Mouse (Mus musculus): ENCODE measurements around the gene Tmigd3. TPM values are rescaled to one million over a fixed set of nuclear protein-coding genes. Genes with fewer than 3 reads are reported as not detected.

Tmigd3 gene
- polyA plus RNA-seq (2016; fragmentation: Nextera tagmentation; extraction: Ambion mirVana) = 0.42 TPM in 1 of 2 replicates, not detected in the other

GRCm38 (mm10) chr3:105870558-105870957 lies at the start of gene Tmigd3, which contains the start of gene Adora3:
Tmigd3 (plus strand) TSS chr3:105870903.
Adora3 (plus strand) TSS chr3:105870858.
- 95% methylated on average over 3 of the region's 3 CpGs for WGBS
- H3K4me2 ChIP-seq = peak within 1 kb of the TSS; percentile 41; the same call in 1 of the 2 replicates
- no peak for ATAC-seq (ENCODE audit: insufficient number of reproducible peaks, low FRiP score)

GRCm38 (mm10) chr3:105821504-105821903 lies 49.2 kb upstream of the Tmigd3 start:
- 83% methylated on average over 3 of the region's 3 CpGs for WGBS
- Histone ChIP-seq H3K9me3 (replicated peaks) (no peaks in the 10 kb centered on the region), H3K4me1 (replicated peaks) (peaks cover 40% of the 10 kb centered on the region), H3K36me3 (no peaks in the 10 kb centered on the region), H3K4me2 (no peak overlapping the region), H3K27me3 (replicated peaks) (peaks cover 57% of the 10 kb centered on the region), H3K9ac (no peak overlapping the region), H3K4me3 (no peak overlapping the region), H3K27ac (ENCODE audit: poor library complexity, severe bottlenecking) (no peak overlapping the region)
- no peak for ATAC-seq (ENCODE audit: insufficient number of reproducible peaks, low FRiP score)

More at GRCm38 (mm10) chr3:105870558-105870957, at the start of gene Tmigd3, which contains the start of gene Adora3:
- Histone ChIP-seq H3K9me3 (replicated peaks) (no peaks in the 10 kb centered on the region), H3K27ac (ENCODE audit: poor library complexity, severe bottlenecking) (no peak within 1 kb of the TSS), H3K36me3 (no peaks in the 10 kb centered on the region), H3K4me3 (no peak within 1 kb of the TSS), H3K27me3 (replicated peaks) (no peaks in the 10 kb centered on the region), H3K4me1 (replicated peaks) (peaks cover 28% of the 10 kb centered on the region), H3K9ac (no peak within 1 kb of the TSS)

GRCm38 (mm10) chr3:105823609-105824008 lies 47.1 kb upstream of the Tmigd3 start:
- no peaks in the 10 kb centered on the region for H3K36me3 ChIP-seq

GRCm38 (mm10) chr3:105824103-105824502 lies 46.6 kb upstream of the Tmigd3 start:
- H3K4me2 ChIP-seq = no peak overlapping the region
- ATAC-seq (ENCODE audit: insufficient number of reproducible peaks, low FRiP score) = 0 out of 2 replicates have a peak, but pooled peaks have one; percentile 50
- H3K4me3 ChIP-seq = no peak overlapping the region
- WGBS = 22% methylated on average over 5 of the region's 5 CpGs
- H3K9ac ChIP-seq = no peak overlapping the region
- no peaks in the 10 kb centered on the region for H3K36me3 ChIP-seq
- no peak overlapping the region for H3K27ac ChIP-seq (ENCODE audit: poor library complexity, severe bottlenecking)
- H3K9me3 ChIP-seq (replicated peaks) = no peaks in the 10 kb centered on the region
- H3K4me1 ChIP-seq (replicated peaks) = peaks cover 25% of the 10 kb centered on the region
- peaks cover 36% of the 10 kb centered on the region for H3K27me3 ChIP-seq (replicated peaks)

More at GRCm38 (mm10) chr3:105823609-105824008, 47.1 kb upstream of the Tmigd3 start:
- H3K27ac ChIP-seq (ENCODE audit: poor library complexity, severe bottlenecking) = no peak overlapping the region
- peaks cover 40% of the 10 kb centered on the region for H3K27me3 ChIP-seq (replicated peaks)
- ATAC-seq (ENCODE audit: insufficient number of reproducible peaks, low FRiP score) = no peak
- H3K9me3 ChIP-seq (replicated peaks) = no peaks in the 10 kb centered on the region
- H3K9ac ChIP-seq = no peak overlapping the region
- H3K4me2 ChIP-seq = no peak overlapping the region
- peaks cover 26% of the 10 kb centered on the region for H3K4me1 ChIP-seq (replicated peaks)
- no peak overlapping the region for H3K4me3 ChIP-seq

GRCm38 (mm10) chr3:105824704-105825103 lies 46.0 kb upstream of the Tmigd3 start:
- WGBS = 42% methylated on average over 2 of the region's 2 CpGs

GRCm38 (mm10) chr3:105825501-105826161 lies 45.1 kb upstream of the Tmigd3 start:
- ATAC-seq (ENCODE audit: insufficient number of reproducible peaks, low FRiP score) = peak; percentile 70
- Histone ChIP-seq H3K9me3 (replicated peaks) (no peaks in the 10 kb centered on the region), H3K4me2 (no peak overlapping the region), H3K4me1 (replicated peaks) (peaks cover 25% of the 10 kb centered on the region), H3K27me3 (replicated peaks) (peaks cover 22% of the 10 kb centered on the region), H3K4me3 (no peak overlapping the region), H3K27ac (ENCODE audit: poor library complexity, severe bottlenecking) (peak overlapping the region; percentile 8; the same call in 1 of the 2 replicates), H3K36me3 (no peaks in the 10 kb centered on the region), H3K9ac (no peak overlapping the region)
- 30% methylated on average over 7 of the region's 7 CpGs for WGBS

More at GRCm38 (mm10) chr3:105824704-105825103, 46.0 kb upstream of the Tmigd3 start:
- Histone ChIP-seq H3K27ac (ENCODE audit: poor library complexity, severe bottlenecking) (no peak overlapping the region), H3K4me1 (replicated peaks) (peaks cover 25% of the 10 kb centered on the region), H3K4me2 (no peak overlapping the region), H3K9ac (no peak overlapping the region), H3K4me3 (no peak overlapping the region), H3K27me3 (replicated peaks) (peaks cover 31% of the 10 kb centered on the region), H3K36me3 (no peaks in the 10 kb centered on the region), H3K9me3 (replicated peaks) (no peaks in the 10 kb centered on the region)
- no peak for ATAC-seq (ENCODE audit: insufficient number of reproducible peaks, low FRiP score)

GRCm38 (mm10) chr3:105831584-105831983 lies 39.1 kb upstream of the Tmigd3 start:
- Histone ChIP-seq H3K36me3 (no peaks in the 10 kb centered on the region), H3K4me2 (no peak overlapping the region), H3K9me3 (replicated peaks) (no peaks in the 10 kb centered on the region), H3K27me3 (replicated peaks) (peaks cover 13% of the 10 kb centered on the region; the same call in 1 of the 2 replicates), H3K4me1 (replicated peaks) (no peaks in the 10 kb centered on the region), H3K9ac (no peak overlapping the region), H3K27ac (ENCODE audit: poor library complexity, severe bottlenecking) (no peak overlapping the region), H3K4me3 (no peak overlapping the region)
- 88% methylated on average over 3 of the region's 3 CpGs for WGBS
- no peak for ATAC-seq (ENCODE audit: insufficient number of reproducible peaks, low FRiP score)

GRCm38 (mm10) chr3:105835875-105836274 lies 34.8 kb upstream of the Tmigd3 start:
- Histone ChIP-seq H3K9me3 (replicated peaks) (0 out of 2 replicates have a peak, but pooled peaks cover 2% of the 10 kb centered on the region), H3K9ac (no peak overlapping the region), H3K4me1 (replicated peaks) (no peaks in the 10 kb centered on the region), H3K4me3 (no peak overlapping the region), H3K27ac (ENCODE audit: poor library complexity, severe bottlenecking) (no peak overlapping the region), H3K4me2 (no peak overlapping the region), H3K36me3 (no peaks in the 10 kb centered on the region), H3K27me3 (replicated peaks) (peaks cover 22% of the 10 kb centered on the region)
- no peak for ATAC-seq (ENCODE audit: insufficient number of reproducible peaks, low FRiP score)
- 48% methylated on average over 3 of the region's 3 CpGs for WGBS

- 72% methylated on average over 3 of the region's 3 CpGs for WGBS
- no peak for ATAC-seq (ENCODE audit: insufficient number of reproducible peaks, low FRiP score)
- no peak overlapping the region for H3K4me2 ChIP-seq
Observed at GRCm38 (mm10) chr3:105836883-105837282, 33.8 kb upstream of the Tmigd3 start.

GRCm38 (mm10) chr3:105838655-105839054 lies 32.0 kb upstream of the Tmigd3 start:
- Histone ChIP-seq H3K9ac (no peak overlapping the region), H3K27ac (ENCODE audit: poor library complexity, severe bottlenecking) (no peak overlapping the region), H3K27me3 (replicated peaks) (peaks cover 19% of the 10 kb centered on the region; the same call in 1 of the 2 replicates), H3K4me1 (replicated peaks) (no peaks in the 10 kb centered on the region), H3K4me2 (no peak overlapping the region), H3K4me3 (no peak overlapping the region), H3K9me3 (replicated peaks) (0 out of 2 replicates have a peak, but pooled peaks cover 2% of the 10 kb centered on the region), H3K36me3 (no peaks in the 10 kb centered on the region)
- 62% methylated on average over 3 of the region's 3 CpGs for WGBS
- no peak for ATAC-seq (ENCODE audit: insufficient number of reproducible peaks, low FRiP score)

More at GRCm38 (mm10) chr3:105836883-105837282, 33.8 kb upstream of the Tmigd3 start:
- Histone ChIP-seq H3K27me3 (replicated peaks) (peaks cover 18% of the 10 kb centered on the region), H3K4me3 (no peak overlapping the region), H3K27ac (ENCODE audit: poor library complexity, severe bottlenecking) (no peak overlapping the region), H3K9ac (no peak overlapping the region), H3K36me3 (no peaks in the 10 kb centered on the region), H3K9me3 (replicated peaks) (0 out of 2 replicates have a peak, but pooled peaks cover 2% of the 10 kb centered on the region), H3K4me1 (replicated peaks) (no peaks in the 10 kb centered on the region)

GRCm38 (mm10) chr3:105839836-105840235 lies 30.9 kb upstream of the Tmigd3 start:
- no peaks in the 10 kb centered on the region for H3K36me3 ChIP-seq
- H3K4me2 ChIP-seq = no peak overlapping the region
- H3K9ac ChIP-seq = no peak overlapping the region
- no peak for ATAC-seq (ENCODE audit: insufficient number of reproducible peaks, low FRiP score)
- H3K27ac ChIP-seq (ENCODE audit: poor library complexity, severe bottlenecking) = no peak overlapping the region
- peaks cover 14% of the 10 kb centered on the region; the same call in 1 of the 2 replicates for H3K27me3 ChIP-seq (replicated peaks)
- no peak overlapping the region for H3K4me3 ChIP-seq
- 0 out of 2 replicates have a peak, but pooled peaks cover 2% of the 10 kb centered on the region for H3K9me3 ChIP-seq (replicated peaks)
- no peaks in the 10 kb centered on the region for H3K4me1 ChIP-seq (replicated peaks)
- WGBS = 76% methylated on average over 4 of the region's 4 CpGs

Measured in heart, embryonic 12.5 days (tissue).